Mouse (Mus musculus) hindbrain, embryonic 16.5 days (tissue): ENCODE measurements around the gene Tenm2. TPM values are rescaled to one million over a fixed set of nuclear protein-coding genes. Genes with fewer than 3 reads are reported as not detected.

Source experiments
- ATAC-seq: fragments of 200-750 bp; cut with Nextera tagmentation; 2 replicates; pipeline ENCODE4 v1.8.0; 2017; ENCODE audit warnings: moderate TSS enrichment, moderate library complexity
- H3K27ac ChIP-seq: fragments of 300-500 bp; sonication (generic); 2 replicates; pipeline ENCODE4 v1.5.1; 2014; ENCODE audit warnings: low read depth, mild to moderate bottlenecking, control low read depth, low read length, moderate library complexity
- H3K27me3 ChIP-seq: fragments of 300-500 bp; sonication (generic); replicated peaks from 2 replicates; pipeline ENCODE4 v1.6.1; 2014; ENCODE audit warnings: low read length; ENCODE audit not compliant: control insufficient read depth, insufficient read depth
- H3K36me3 ChIP-seq: fragments of 300-500 bp; sonication (generic); 2 replicates; pipeline ENCODE4 v1.6.1; 2014; ENCODE audit warnings: mild to moderate bottlenecking, low read length, moderate library complexity, mixed read lengths; ENCODE audit not compliant: control insufficient read depth, insufficient read depth
- H3K4me1 ChIP-seq: fragments of 300-500 bp; sonication (generic); 2 replicates; pipeline ENCODE4 v1.6.1; 2014; ENCODE audit warnings: low read depth, low read length; ENCODE audit not compliant: control insufficient read depth, insufficient read depth
- H3K4me2 ChIP-seq: fragments of 300-500 bp; sonication (generic); 2 replicates; pipeline ENCODE4 v1.6.1; 2014; ENCODE audit warnings: mild to moderate bottlenecking, low read length, control low read depth, moderate library complexity
- H3K4me3 ChIP-seq: fragments of 300-500 bp; sonication (generic); 2 replicates; pipeline ENCODE4 v1.5.1; 2014; ENCODE audit warnings: mild to moderate bottlenecking, low read length, control low read depth, moderate library complexity
- H3K9ac ChIP-seq: fragments of 300-500 bp; sonication (generic); 2 replicates; pipeline ENCODE4 v1.6.1; 2014; ENCODE audit warnings: low read depth, mild to moderate bottlenecking, control low read depth, low read length, moderate library complexity
- H3K9me3 ChIP-seq: fragments of 300-500 bp; sonication (generic); 2 replicates; pipeline ENCODE4 v1.6.1; 2014; ENCODE audit warnings: mild to moderate bottlenecking, low read length, moderate library complexity; ENCODE audit not compliant: control insufficient read depth
- WGBS: fragments of 180-500 bp; shearing (Covaris S2); extraction: QIAGEN DNeasy Blood & Tissue Kit; methylation state at CpG from one replicate; pipeline ENCODE4 v1.1.7; 2014; 5-methylcytosine and 5-hydroxymethylcytosine counted together
- polyA plus RNA-seq: library from polyadenylated mRNA; unstranded; fragments of >200 nt; fragmentation: Nextera tagmentation; extraction: Ambion mirVana; gene quantifications from 2 replicates; pipeline ENCODE4 v1.2.1, GENCODE M21; 2015

Gene Tenm2
- polyA plus RNA-seq, 1 experiment from 2014 or later, result 33.2 TPM

- no peaks in the 10 kb centered on the region for H3K9me3 ChIP-seq
- no peaks in the 10 kb centered on the region for H3K27me3 ChIP-seq
- no peaks in the 10 kb centered on the region for H3K36me3 ChIP-seq
- H3K4me3 ChIP-seq, result no peak overlapping the region
- 28% methylated on average over 3 of the region's 3 CpGs for WGBS
- ATAC-seq, result no peak
- no peak overlapping the region for H3K9ac ChIP-seq
- no peaks in the 10 kb centered on the region for H3K4me1 ChIP-seq
- no peak overlapping the region for H3K4me2 ChIP-seq
- H3K27ac ChIP-seq, result no peak overlapping the region
These were observed 344.7 kb downstream of the Tenm2 start for GRCm38 (mm10) chr11:36891106-36891505.

DNA sequence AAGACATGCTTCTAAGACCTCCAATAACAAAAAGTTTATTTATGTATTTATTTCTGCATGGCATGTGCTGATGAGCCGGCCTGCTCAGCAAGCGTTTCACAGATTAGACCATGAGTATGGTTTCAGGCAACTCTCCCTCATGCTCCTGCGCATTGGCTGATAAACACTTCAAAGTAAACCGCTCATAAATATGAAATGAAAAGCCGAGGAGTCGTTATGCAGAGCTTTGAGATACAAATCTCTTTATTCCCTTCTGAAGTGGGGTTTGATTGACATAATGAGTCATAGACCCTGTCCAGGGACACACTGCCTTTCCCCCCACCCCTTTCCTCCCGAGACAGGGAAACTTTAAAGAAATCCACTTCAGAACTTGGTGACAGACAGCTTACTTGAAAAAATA lies 348.3 kb downstream of the Tenm2 start:
- Histone ChIP-seq H3K9ac (no peak overlapping the region), H3K4me3 (no peak overlapping the region), H3K4me1 (no peaks in the 10 kb centered on the region), H3K27me3 (no peaks in the 10 kb centered on the region), H3K4me2 (no peak overlapping the region), H3K36me3 (no peaks in the 10 kb centered on the region), H3K27ac (no peak overlapping the region), H3K9me3 (no peaks in the 10 kb centered on the region)
- ATAC-seq, result no peak
- WGBS, result 46% methylated on average over 7 of the region's 7 CpGs

GRCm38 (mm10) chr11:36886147-36886546 lies 349.6 kb downstream of the Tenm2 start:
- no peak for ATAC-seq
- WGBS, result 75% methylated on average over 3 of the region's 3 CpGs
- Histone ChIP-seq H3K4me1 (no peaks in the 10 kb centered on the region), H3K27me3 (no peaks in the 10 kb centered on the region), H3K4me3 (no peak overlapping the region), H3K36me3 (no peaks in the 10 kb centered on the region), H3K9me3 (no peaks in the 10 kb centered on the region), H3K27ac (no peak overlapping the region), H3K4me2 (no peak overlapping the region), H3K9ac (no peak overlapping the region)

DNA sequence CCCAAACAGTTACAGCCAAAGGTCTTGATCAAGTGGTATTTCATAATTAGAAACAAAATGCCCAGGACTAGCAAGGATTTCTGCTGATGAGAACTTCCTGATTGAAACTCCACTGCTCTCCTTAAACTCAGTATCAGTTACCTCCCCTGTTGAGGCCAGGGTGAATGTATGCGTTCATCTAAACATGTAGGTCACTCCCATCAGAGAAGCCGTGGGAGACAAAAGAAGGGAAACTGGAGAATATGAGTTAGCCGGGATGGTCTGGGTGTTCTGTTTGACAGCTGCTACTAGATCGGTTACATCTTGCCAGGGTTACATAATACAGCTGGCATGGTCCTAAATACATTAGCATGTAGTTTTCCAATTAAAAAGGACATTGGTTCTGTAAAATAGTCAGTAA lies 362.8 kb downstream of the Tenm2 start:
- Histone ChIP-seq H3K9ac (no peak overlapping the region), H3K4me2 (no peak overlapping the region), H3K4me3 (no peak overlapping the region), H3K9me3 (no peaks in the 10 kb centered on the region), H3K36me3 (no peaks in the 10 kb centered on the region), H3K27ac (no peak overlapping the region), H3K27me3 (no peaks in the 10 kb centered on the region), H3K4me1 (no peaks in the 10 kb centered on the region)
- WGBS, result 49% methylated on average over 4 of the region's 4 CpGs
- ATAC-seq, result no peak

- no peak overlapping the region for H3K4me3 ChIP-seq
- ATAC-seq, result no peak
- H3K9me3 ChIP-seq, result no peaks in the 10 kb centered on the region
- no peak overlapping the region for H3K27ac ChIP-seq
- no peak overlapping the region for H3K4me2 ChIP-seq
- WGBS, result 82% methylated on average over 5 of the region's 5 CpGs
- H3K9ac ChIP-seq, result no peak overlapping the region
- no peaks in the 10 kb centered on the region for H3K27me3 ChIP-seq
- no peaks in the 10 kb centered on the region for H3K36me3 ChIP-seq
- no peaks in the 10 kb centered on the region for H3K4me1 ChIP-seq
These were observed 365.2 kb downstream of the Tenm2 start for GRCm38 (mm10) chr11:36870548-36870947.

GRCm38 (mm10) chr11:36851690-36852089 lies 384.1 kb downstream of the Tenm2 start:
- Histone ChIP-seq H3K4me1 (no peaks in the 10 kb centered on the region), H3K36me3 (no peaks in the 10 kb centered on the region), H3K4me3 (no peak overlapping the region), H3K9me3 (no peaks in the 10 kb centered on the region), H3K4me2 (no peak overlapping the region), H3K27me3 (no peaks in the 10 kb centered on the region), H3K9ac (no peak overlapping the region), H3K27ac (no peak overlapping the region)
- ATAC-seq, result no peak
- 65% methylated on average over 3 of the region's 3 CpGs for WGBS

- 77% methylated on average over 6 of the region's 6 CpGs for WGBS
- H3K4me3 ChIP-seq, result no peak overlapping the region
- no peaks in the 10 kb centered on the region for H3K9me3 ChIP-seq
- no peaks in the 10 kb centered on the region for H3K4me1 ChIP-seq
- H3K27ac ChIP-seq, result no peak overlapping the region
- H3K9ac ChIP-seq, result no peak overlapping the region
- ATAC-seq, result no peak
- no peak overlapping the region for H3K4me2 ChIP-seq
- no peaks in the 10 kb centered on the region for H3K36me3 ChIP-seq
- no peaks in the 10 kb centered on the region for H3K27me3 ChIP-seq
These were observed 388.3 kb downstream of the Tenm2 start for GRCm38 (mm10) chr11:36847451-36847850.

- Histone ChIP-seq H3K4me1 (no peaks in the 10 kb centered on the region), H3K4me2 (no peak overlapping the region), H3K36me3 (no peaks in the 10 kb centered on the region), H3K9me3 (no peaks in the 10 kb centered on the region), H3K4me3 (no peak overlapping the region), H3K27ac (no peak overlapping the region), H3K9ac (no peak overlapping the region), H3K27me3 (no peaks in the 10 kb centered on the region)
- no peak for ATAC-seq
- WGBS, result 81% methylated on average over 4 of the region's 4 CpGs
These were observed 402.9 kb downstream of the Tenm2 start for GRCm38 (mm10) chr11:36832855-36833254.

- WGBS, result 58% methylated on average over 11 of the region's 11 CpGs
- no peak for ATAC-seq
- H3K9me3 ChIP-seq, result no peaks in the 10 kb centered on the region
- H3K4me3 ChIP-seq, result no peak overlapping the region
- H3K27me3 ChIP-seq, result no peaks in the 10 kb centered on the region
- H3K4me1 ChIP-seq, result no peaks in the 10 kb centered on the region
- no peak overlapping the region for H3K27ac ChIP-seq
- no peaks in the 10 kb centered on the region for H3K36me3 ChIP-seq
- no peak overlapping the region for H3K9ac ChIP-seq
- no peak overlapping the region for H3K4me2 ChIP-seq
These were observed 404.3 kb downstream of the Tenm2 start for GRCm38 (mm10) chr11:36831511-36831910.

DNA sequence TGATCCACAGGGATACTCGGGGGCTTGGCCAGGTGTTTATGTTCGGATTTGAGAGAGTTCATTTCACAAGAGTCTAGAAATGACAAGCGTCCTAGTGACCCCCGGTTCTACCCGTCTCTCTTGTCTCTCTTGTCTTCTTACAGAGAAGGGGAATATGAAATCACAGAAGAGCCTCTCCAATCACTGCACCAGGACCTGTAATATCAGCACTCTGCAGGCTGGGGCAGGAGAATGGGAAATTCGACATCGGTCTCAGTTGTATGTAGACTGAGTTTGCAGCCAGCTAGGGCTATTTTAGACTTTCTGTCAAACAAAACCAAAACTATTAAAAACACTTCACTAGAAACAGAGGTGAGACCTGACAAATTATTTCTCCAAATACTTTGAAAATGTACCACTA lies 411.1 kb downstream of the Tenm2 start:
- WGBS, result 45% methylated on average over 7 of the region's 7 CpGs
- H3K4me1 ChIP-seq, result no peaks in the 10 kb centered on the region
- no peaks in the 10 kb centered on the region for H3K36me3 ChIP-seq
- no peaks in the 10 kb centered on the region for H3K27me3 ChIP-seq
- no peak overlapping the region for H3K4me2 ChIP-seq
- H3K9ac ChIP-seq, result no peak overlapping the region
- H3K9me3 ChIP-seq, result no peaks in the 10 kb centered on the region
- ATAC-seq, result no peak
- H3K27ac ChIP-seq, result no peak overlapping the region
- H3K4me3 ChIP-seq, result no peak overlapping the region
